Mouse (Mus musculus) CH12.LX (cell line): ENCODE measurements around the gene Tsc1.

Source experiments
- TCF12 ChIP-seq: IDR thresholded peaks from 2 replicates; pipeline ENCODE4 v1.6.1; 2014; ENCODE audit warnings: low read depth, mild to moderate bottlenecking, inconsistent platforms, low read length, improper control_type of control experiment
- USF1 ChIP-seq: IDR thresholded peaks from 2 replicates; pipeline ENCODE4 v1.6.1; 2014; ENCODE audit warnings: low read depth, mild to moderate bottlenecking, inconsistent platforms, low read length, improper control_type of control experiment
- ZMIZ1 ChIP-seq: IDR thresholded peaks from 2 replicates; pipeline ENCODE4 v1.6.1; 2012; ENCODE audit warnings: low read depth, mild to moderate bottlenecking, inconsistent platforms, low read length, improper control_type of control experiment

DNA sequence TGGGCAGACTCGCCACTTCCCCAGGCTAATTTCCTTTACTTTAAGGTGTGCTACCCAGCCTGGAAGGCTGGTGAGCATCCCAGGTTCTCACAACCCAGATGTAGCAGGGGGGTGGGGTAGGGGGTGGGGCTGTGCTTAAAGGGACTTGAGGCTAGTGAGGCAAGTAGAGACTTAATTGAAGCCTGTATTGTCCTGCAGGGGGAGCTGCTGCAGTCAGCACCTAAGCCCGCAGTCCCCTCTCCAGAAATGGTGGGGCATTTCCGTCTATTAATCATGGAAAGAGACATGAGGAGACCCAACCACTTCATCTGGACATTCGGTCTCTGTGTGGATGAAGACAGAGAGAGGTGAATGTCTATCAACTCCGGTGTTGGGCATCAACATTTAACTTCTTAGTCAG is 24.7 kb upstream of the Tsc1 start:
- TF ChIP-seq USF1 (no peak), ZMIZ1 (no peak), TCF12 (no peak)
